Mouse (Mus musculus): ENCODE measurements around the gene Gm27021.

- TF ChIP-seq CTCF (IDR thresholded peaks at IDR 0.05; ENCODE audit: low read depth) (no peak), EP300 (optimal IDR thresholded peaks at IDR 0.05) (no peak)
Observed at GRCm38 (mm10) chr8:120619235-120620180, 48.4 kb downstream of the Gm27021 start.

Measured in stomach, postnatal 0 days (tissue).